Mouse (Mus musculus): ENCODE measurements at regions not wholly inside any gene's neighbourhood (a gene's known extent, or its start where the extent isn't known, plus 50 kb on each side); places are given as distances from the start of the nearest gene placed in this dataset.

GRCm38 (mm10) chr3:56590071-56590470, 406.6 kb upstream of the Nbea start:
- no peak for DNase-seq (ENCODE audit: low read depth, low spot score)

GRCm38 (mm10) chr3:56575422-56575821, 391.9 kb upstream of the Nbea start:
- peak; percentile 35 for DNase-seq (ENCODE audit: low read depth, low spot score)

DNA sequence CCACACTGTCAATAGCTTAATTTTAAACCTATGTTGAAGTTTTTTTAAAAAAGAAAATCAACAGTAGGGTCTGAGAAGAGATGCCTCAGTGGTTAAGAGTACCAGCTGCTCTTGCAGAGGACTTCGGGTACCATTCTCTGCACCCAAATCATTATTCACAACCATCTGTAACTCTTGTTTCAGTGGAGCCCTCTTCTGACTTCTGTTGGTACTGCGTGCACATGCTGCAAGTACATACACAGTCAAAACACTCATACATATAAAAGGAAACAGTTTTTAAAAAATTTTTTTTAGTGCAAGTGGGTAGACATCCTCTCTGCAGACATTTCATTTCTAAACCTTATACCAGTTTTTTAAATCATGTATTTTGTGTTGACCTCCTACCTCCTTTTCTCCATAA, 352.7 kb upstream of the Nbea start:
- peak; percentile 34 for DNase-seq (ENCODE audit: low read depth, low spot score)

DNA sequence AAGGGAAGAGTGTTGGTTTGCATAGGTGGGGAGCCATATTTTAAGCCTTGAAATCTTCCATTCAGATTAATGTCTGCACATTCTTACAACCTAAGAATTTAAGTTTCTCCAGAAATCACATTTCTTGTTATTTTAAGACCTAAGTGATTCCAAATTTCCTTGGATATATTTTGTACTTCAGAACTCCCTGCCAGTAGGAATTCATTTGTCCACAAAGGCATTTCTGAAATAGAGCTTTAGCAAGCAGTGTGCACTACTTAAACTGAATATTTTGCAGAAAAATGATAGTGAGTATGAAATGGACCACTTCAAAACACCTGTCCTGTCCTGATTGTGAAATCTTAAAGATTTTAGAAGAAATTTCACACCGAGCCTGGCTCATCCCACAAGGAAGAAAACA, 320.9 kb upstream of the Nbea start:
- no peak for DNase-seq (ENCODE audit: low read depth, low spot score)

- no peak for DNase-seq (ENCODE audit: low read depth, low spot score)
Observed at GRCm38 (mm10) chr3:56499301-56499700, 315.8 kb upstream of the Nbea start.

GRCm38 (mm10) chr3:56493937-56494336, 310.4 kb upstream of the Nbea start:
- no peak for DNase-seq (ENCODE audit: low read depth, low spot score)

DNA sequence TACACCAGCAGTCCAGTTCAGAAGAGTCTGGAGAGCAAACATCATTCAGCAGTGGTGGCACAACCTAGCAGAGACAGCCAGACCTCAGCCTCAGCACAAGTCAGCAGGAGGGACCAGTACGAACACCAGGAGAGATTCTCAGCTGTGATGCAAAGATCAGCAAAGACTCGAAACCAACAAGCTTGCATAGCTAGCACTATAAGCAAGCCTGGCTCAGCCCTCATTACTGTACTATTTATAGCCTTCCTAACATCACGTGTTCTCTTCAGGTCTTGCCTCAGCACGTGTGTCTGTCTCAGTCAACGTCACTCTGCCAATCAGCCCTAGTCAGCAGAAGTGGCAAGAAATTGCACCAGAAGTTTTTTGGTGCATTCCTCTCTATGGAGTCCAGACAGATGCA, 305.7 kb upstream of the Nbea start:
- DNase-seq (ENCODE audit: low read depth, low spot score), result no peak

DNA sequence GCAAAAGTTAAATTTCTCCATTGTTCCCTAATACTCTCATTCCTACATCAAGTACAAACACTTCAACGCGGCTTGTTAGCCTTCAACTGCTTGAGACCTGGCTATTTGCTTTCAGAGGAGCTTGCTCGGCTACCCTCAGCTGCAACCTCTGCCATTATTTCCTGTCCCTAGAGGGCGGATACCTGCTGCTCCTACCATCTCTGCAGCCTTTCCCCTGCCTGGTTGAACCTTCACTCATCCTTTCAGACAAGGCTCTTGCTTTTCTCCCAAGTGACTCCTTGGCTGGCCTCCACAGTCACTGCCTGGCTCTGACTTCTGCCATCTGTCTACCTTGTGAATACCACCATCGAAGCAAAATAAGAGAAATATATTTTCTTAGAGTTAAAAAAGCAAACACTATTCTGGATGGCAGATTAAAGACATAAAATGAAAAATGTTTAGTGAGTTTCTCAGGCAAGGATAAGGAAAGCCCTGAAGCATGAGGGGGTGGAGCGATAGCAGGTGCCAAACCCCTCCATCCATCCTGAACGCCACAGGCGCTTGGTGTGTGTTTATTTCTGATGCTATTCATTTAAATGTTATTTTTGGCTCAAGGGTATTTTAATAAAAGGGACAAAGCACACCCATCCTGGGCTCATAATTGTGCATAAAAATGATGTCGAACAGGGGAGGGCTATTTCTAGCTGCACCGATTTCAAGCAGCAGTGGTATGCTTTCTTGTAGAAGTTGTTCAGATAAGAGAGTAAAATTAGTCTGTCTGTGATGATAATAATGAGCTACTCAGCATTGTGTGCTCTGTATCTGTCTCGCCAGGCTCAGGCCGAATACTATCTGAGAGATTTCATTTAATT, 302.3 kb upstream of the Nbea start:
- no peak for DNase-seq (ENCODE audit: low read depth, low spot score)

GRCm38 (mm10) chr3:56484096-56484495, 300.6 kb upstream of the Nbea start:
- no peak for DNase-seq (ENCODE audit: low read depth, low spot score)

DNA sequence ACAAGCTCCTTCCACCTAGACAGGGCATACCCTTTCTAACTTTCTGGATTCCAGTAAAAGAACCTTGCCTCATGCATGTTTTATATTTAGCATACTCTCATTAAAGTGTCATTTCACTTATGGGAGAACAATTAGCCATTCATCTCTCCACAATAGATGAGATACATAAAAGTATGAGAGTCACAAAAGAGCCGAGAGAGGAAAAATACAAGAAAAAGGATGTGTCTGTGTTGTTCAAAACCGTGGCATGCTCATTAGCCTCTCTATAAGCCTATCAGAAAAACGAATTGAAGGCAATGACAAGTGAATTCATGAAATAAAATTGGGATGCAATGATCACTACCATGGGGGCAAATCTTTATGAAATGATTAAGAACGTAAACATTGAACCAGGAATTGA, 299.9 kb upstream of the Nbea start:
- DNase-seq (ENCODE audit: low read depth, low spot score), result no peak

GRCm38 (mm10) chr3:56479529-56479928, 296.0 kb upstream of the Nbea start:
- no peak for DNase-seq (ENCODE audit: low read depth, low spot score)

GRCm38 (mm10) chr3:56478544-56479140, 295.1 kb upstream of the Nbea start:
- DNase-seq (ENCODE audit: low read depth, low spot score), result no peak

DNA sequence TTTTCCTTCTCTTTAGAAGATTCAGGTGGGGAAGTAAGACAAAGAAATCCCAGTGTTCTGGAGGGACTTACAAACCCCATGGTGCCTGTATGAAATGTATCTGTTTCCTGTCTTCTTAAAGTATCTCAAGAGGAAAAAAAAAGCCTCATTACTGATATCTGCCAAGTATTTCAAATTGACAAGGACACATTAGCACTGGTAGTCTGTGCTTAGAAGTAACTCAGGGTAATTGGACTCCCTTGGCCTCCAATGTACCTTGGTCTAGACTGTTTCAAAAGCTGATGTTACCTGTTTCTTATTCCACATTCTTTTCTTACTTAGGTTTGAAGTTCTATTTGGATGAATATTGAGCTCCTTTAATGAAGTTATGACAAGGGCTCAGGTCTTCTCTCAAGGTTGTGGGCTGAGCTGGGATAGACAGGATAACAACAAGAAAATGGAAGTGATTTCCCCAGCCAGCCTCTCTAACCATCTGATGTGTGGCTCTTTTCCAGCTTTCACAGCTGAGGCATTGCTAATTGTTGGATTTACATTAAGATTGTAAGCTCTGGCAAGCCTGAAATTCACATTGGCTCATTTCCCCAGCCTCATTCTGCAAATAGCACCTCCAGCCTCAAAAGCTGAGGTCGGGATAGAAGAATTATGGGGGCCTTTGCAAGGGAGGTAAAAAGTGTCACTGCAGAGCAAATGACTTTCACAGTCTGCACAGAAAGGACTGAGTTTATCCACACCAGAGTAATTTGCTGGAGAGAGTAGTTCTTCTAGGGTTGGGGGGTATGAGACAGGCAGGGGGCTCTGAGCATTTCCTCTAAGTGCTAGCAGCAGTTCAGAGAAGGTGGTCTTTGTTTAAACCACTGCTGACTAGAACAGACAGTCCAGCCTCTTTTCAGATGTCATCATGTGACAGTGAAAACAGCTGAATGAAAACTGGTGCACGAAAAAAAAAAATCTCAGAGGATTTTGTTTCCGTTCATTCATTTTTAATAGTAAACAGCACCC, 292.3 kb upstream of the Nbea start:
- no peak for DNase-seq (ENCODE audit: low read depth, low spot score)

- DNase-seq (ENCODE audit: low read depth, low spot score), result no peak
Observed at GRCm38 (mm10) chr3:56472651-56473050, 289.1 kb upstream of the Nbea start.

DNA sequence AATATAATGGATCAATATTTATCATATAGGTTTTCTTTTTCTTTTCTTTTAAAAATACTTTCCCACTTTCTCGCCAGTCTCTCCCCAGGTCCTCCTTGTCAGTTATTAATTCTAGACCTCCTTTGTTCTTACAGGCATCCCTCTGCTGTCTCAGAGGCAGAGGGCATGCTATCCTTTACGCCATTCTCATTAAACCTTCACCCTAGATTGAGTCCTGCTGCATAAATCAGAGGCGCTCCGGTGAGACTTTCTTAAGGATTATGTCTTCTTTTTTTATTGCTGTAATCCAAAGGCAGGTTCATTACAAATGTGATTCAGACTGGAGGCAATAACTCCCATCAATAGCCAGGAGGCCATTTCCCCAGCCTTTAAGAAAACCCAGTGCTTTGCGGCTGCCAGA, 288.3 kb upstream of the Nbea start:
- no peak for DNase-seq (ENCODE audit: low read depth, low spot score)

GRCm38 (mm10) chr3:56471185-56471584, 287.7 kb upstream of the Nbea start:
- no peak for DNase-seq (ENCODE audit: low read depth, low spot score)

DNA sequence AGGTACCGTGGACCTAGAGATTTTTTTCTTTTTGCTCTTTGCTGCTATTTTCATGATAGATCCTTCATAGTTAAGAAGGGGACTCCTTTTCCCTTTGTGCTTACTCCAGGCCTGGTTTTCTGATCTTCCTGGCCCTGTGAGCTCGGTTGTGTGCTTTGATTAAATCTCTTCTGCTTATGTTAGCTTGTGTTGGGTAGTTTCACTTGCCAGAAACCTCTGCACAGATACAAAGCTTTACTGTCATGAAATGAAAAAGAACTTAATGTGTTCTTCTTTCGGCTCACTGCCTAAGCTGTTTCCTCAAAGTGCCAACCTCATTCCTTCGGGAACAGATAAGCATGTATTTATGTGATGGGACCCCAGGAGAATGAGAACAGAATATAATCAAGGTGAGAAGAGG, 274.1 kb upstream of the Nbea start:
- no peak for DNase-seq (ENCODE audit: low read depth, low spot score)

DNA sequence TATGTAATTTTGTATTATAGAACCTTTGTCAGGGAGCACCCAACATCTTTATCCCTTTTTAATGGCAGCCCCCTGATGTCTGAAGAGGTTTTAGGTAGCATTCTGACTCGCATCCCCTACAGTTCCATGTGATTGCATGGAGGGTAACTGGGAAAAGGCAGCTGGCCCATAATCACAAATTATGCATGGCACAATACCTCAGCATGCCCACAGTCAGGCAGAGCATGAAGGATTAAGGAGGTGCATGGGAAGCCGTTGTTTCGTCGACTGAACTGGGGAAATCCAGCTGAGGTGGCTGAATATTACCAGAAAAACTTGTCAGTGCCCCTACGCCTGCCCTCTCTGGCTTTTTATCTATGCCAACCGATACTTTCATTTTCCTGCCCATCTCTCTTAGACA, 272.8 kb upstream of the Nbea start:
- no peak for DNase-seq (ENCODE audit: low read depth, low spot score)

DNA sequence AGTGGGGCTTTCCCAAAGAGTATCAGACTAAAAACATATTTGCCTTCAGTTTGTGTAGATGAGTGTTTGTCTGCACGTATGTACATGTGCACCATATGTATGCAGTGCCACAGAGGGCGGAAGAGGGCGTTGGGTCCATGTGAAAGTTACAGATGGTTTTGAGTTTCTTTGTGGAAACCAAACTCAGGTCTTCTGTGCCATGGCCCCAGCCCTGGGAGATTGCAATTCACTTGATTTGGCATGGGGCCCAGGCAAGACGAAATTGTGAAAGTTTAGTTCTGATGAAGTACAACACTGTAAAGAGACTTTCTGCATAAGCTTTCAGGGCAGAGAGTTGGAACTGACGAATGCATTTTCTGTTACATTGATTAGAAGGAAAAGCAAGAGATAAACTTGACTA, 255.4 kb upstream of the Nbea start:
- no peak for DNase-seq (ENCODE audit: low read depth, low spot score)

DNA sequence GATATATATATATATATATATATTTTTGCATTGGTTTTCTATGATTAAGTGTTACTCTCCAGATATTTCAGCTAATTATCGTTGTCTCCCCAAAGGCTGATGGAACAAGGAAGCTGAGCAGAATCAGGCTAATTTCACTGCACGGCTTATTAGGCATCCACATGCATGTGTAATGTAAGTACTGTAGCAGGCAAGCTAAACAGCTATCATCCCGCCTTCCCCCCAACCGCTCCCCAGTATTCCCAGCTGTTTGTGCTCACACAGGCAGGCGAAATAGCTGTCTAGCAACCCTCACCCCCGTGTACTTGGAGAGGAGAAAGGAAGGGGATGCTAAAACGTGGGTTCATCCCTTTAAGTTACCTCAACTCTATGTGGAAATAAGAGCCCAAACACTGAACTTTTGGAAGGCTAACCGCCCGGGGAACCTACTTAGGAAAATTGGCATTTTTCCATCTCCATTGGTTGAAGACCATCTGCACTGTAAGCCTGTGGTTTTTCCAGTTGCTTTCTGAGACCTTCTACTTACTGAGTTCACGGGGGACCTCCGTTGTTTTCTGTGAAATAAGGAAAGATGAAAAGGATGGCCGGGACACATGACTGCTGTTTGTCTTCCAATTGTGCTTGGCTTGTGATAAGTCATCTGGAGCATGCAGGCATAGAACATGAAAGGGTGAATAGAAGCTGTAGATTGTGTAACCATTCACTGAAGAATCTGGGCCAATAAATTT, 254.7 kb upstream of the Nbea start:
- no peak for DNase-seq (ENCODE audit: low read depth, low spot score)

- DNase-seq (ENCODE audit: low read depth, low spot score), result peak; percentile 51
Observed at GRCm38 (mm10) chr3:56437058-56437457, 253.6 kb upstream of the Nbea start.
